Mouse (Mus musculus) myocyte (in vitro differentiated cells): ENCODE data around the gene Ptprc.

Source experiments
- CEBPB ChIP-seq: IDR thresholded peaks from 2 replicates; pipeline ENCODE4 v1.6.1; 2011; ENCODE audit warnings: mild to moderate bottlenecking, moderate library complexity; ENCODE audit not compliant: poor library complexity, insufficient read depth, severe bottlenecking
- E2F4 ChIP-seq: IDR thresholded peaks from one replicate; pipeline ENCODE4 v1.6.1; 2011; ENCODE audit warnings: mild to moderate bottlenecking, control low read depth, moderate library complexity; ENCODE audit not compliant: insufficient read depth
- MAX ChIP-seq: IDR thresholded peaks from one replicate; pipeline ENCODE4 v1.6.1; 2011; ENCODE audit warnings: low read depth, mild to moderate bottlenecking, control low read depth
- POLR2A ChIP-seq: IDR thresholded peaks from one replicate; pipeline ENCODE4 v1.6.1; 2011; ENCODE audit warnings: low read depth, mild to moderate bottlenecking, control low read depth, moderate library complexity; ENCODE audit not compliant: insufficient read length
- SRF ChIP-seq: IDR thresholded peaks from one replicate; pipeline ENCODE4 v1.6.1; 2011; ENCODE audit warnings: low read depth; ENCODE audit not compliant: control insufficient read depth, insufficient read length
- USF1 ChIP-seq: IDR thresholded peaks from one replicate; pipeline ENCODE4 v1.6.1; 2011; ENCODE audit warnings: low read depth, mild to moderate bottlenecking, control low read depth, moderate library complexity

DNA sequence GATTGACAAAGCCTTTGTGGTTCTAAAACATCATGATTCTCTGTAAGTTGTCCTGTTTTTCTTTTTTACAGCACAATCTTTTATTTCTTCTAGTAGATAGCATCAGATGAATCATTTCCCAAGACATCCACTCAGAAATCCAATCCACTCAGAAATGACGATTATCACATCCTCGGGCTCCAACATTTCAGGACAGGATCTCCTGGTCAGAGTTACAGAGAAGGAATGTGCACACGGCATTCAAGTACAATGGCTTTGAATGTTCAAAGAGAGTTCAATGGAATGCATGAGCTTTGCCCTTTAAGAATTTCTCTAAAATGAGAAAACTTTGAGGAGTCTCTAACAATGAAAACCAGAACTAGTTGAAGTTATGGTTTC lies 152.6 kb downstream of the Ptprc start:
- TF ChIP-seq POLR2A (no peak), E2F4 (no peak), MAX (no peak), SRF (no peak), USF1 (no peak), CEBPB (no peak)
